Mouse (Mus musculus) lung, postnatal 36 days (tissue): ENCODE data around the gene Cdk14.
A peak's percentile ranks its signal among the peaks of the same experiment; 100 is the strongest.

ENCODE experiments used
- DNase-seq: peaks from one replicate; pipeline ENCODE4 v3.0.0; 2022; ENCODE audit warnings: mixed read lengths

The Cdk14 gene

GRCm38 (mm10) chr5:4887069-4887468 lies 533.0 kb downstream of the Cdk14 start:
- DNase-seq = no peak

- DNase-seq = no peak
Observed at GRCm38 (mm10) chr5:4882841-4883240, 537.3 kb downstream of the Cdk14 start.

- peak; percentile 26 for DNase-seq
Observed at GRCm38 (mm10) chr5:4880331-4880730, 539.8 kb downstream of the Cdk14 start.

GRCm38 (mm10) chr5:4878934-4879333 lies 541.2 kb downstream of the Cdk14 start:
- no peak for DNase-seq

- DNase-seq = no peak
Observed at GRCm38 (mm10) chr5:4877638-4878037, 542.5 kb downstream of the Cdk14 start.

GRCm38 (mm10) chr5:4877131-4877631 lies 542.9 kb downstream of the Cdk14 start:
- DNase-seq = no peak

GRCm38 (mm10) chr5:4876653-4877091 lies 543.4 kb downstream of the Cdk14 start:
- no peak for DNase-seq

- DNase-seq = no peak
Observed at GRCm38 (mm10) chr5:4870041-4870726, 549.9 kb downstream of the Cdk14 start.

- no peak for DNase-seq
Observed at GRCm38 (mm10) chr5:4868563-4869120, 551.5 kb downstream of the Cdk14 start.

GRCm38 (mm10) chr5:4867849-4868562 lies 552.1 kb downstream of the Cdk14 start:
- DNase-seq = no peak

GRCm38 (mm10) chr5:4866945-4867344 lies 553.2 kb downstream of the Cdk14 start:
- DNase-seq = peak; percentile 12

GRCm38 (mm10) chr5:4866099-4866498 lies 554.0 kb downstream of the Cdk14 start:
- DNase-seq = no peak

GRCm38 (mm10) chr5:4861592-4861991 lies 558.5 kb downstream of the Cdk14 start:
- DNase-seq = no peak

- no peak for DNase-seq
Observed at GRCm38 (mm10) chr5:4861141-4861540, 559.0 kb downstream of the Cdk14 start.

- DNase-seq = no peak
Observed at GRCm38 (mm10) chr5:4858032-4858641, 562.0 kb downstream of the Cdk14 start.

- no peak for DNase-seq
Observed at GRCm38 (mm10) chr5:4853503-4853902, 566.6 kb downstream of the Cdk14 start.

GRCm38 (mm10) chr5:4852711-4853320 lies 567.3 kb downstream of the Cdk14 start:
- peak; percentile 37 for DNase-seq

- peak; percentile 43 for DNase-seq
Observed at GRCm38 (mm10) chr5:4851934-4852710, 568.0 kb downstream of the Cdk14 start.

GRCm38 (mm10) chr5:4851245-4851933 lies 568.7 kb downstream of the Cdk14 start:
- no peak for DNase-seq

- DNase-seq = peak; percentile 53
Observed at GRCm38 (mm10) chr5:4834819-4835480, 585.2 kb downstream of the Cdk14 start.

- DNase-seq = no peak
Observed at GRCm38 (mm10) chr5:4833940-4834339, 586.2 kb downstream of the Cdk14 start.
